Mouse (Mus musculus) embryonic facial prominence, embryonic 13.5 days (tissue): ENCODE data around the gene Kcnk18. TPM values are rescaled to one million over a fixed set of nuclear protein-coding genes. Genes with fewer than 3 reads are reported as not detected.

Experiments used
- ATAC-seq: fragments of 200-750 bp; cut with Nextera tagmentation; 2 replicates; pipeline ENCODE4 v1.8.0; 2017; ENCODE audit warnings: low read depth; ENCODE audit not compliant: insufficient number of reproducible peaks, insufficient read depth, low FRiP score, low TSS enrichment
- H3K27ac ChIP-seq: fragments of 300-500 bp; sonication (generic); 2 replicates; pipeline ENCODE4 v1.5.1; 2015; ENCODE audit warnings: moderate library complexity, mild to moderate bottlenecking, inconsistent platforms
- H3K27me3 ChIP-seq: fragments of 300-500 bp; sonication (generic); 2 replicates; pipeline ENCODE4 v1.6.1; 2015; ENCODE audit warnings: mild to moderate bottlenecking, inconsistent platforms
- H3K36me3 ChIP-seq: fragments of 300-500 bp; sonication (generic); 2 replicates; pipeline ENCODE4 v1.6.1; 2015; ENCODE audit warnings: mild to moderate bottlenecking, inconsistent platforms
- H3K4me1 ChIP-seq: fragments of 300-500 bp; sonication (generic); 2 replicates; pipeline ENCODE4 v1.6.1; 2015; ENCODE audit warnings: inconsistent platforms
- H3K4me2 ChIP-seq: fragments of 300-500 bp; sonication (generic); 2 replicates; pipeline ENCODE4 v1.6.1; 2015; ENCODE audit warnings: moderate library complexity, mild to moderate bottlenecking, inconsistent platforms
- H3K4me3 ChIP-seq: fragments of 300-500 bp; sonication (generic); 2 replicates; pipeline ENCODE4 v1.5.1; 2015; ENCODE audit warnings: mild to moderate bottlenecking, inconsistent platforms
- H3K9ac ChIP-seq: fragments of 300-500 bp; sonication (generic); 2 replicates; pipeline ENCODE4 v1.6.1; 2015; ENCODE audit warnings: mild to moderate bottlenecking, inconsistent platforms
- H3K9me3 ChIP-seq: fragments of 300-500 bp; sonication (generic); 2 replicates; pipeline ENCODE4 v1.6.1; 2016; ENCODE audit warnings: inconsistent platforms
- WGBS: fragments of 180-500 bp; shearing (Covaris S2); methylation state at CpG from one replicate; pipeline ENCODE4 v1.1.7; 2015; ENCODE audit warnings: mixed read lengths; 5-methylcytosine and 5-hydroxymethylcytosine counted together
- polyA plus RNA-seq: library from polyadenylated mRNA; unstranded; fragments of >200 nt; fragmentation: Nextera tagmentation; extraction: Ambion mirVana; gene quantifications from 2 replicates; pipeline ENCODE4 v1.2.1, GENCODE M21; 2015

The Kcnk18 gene
- polyA plus RNA-seq, 1 experiment from 2014 or later: not detected

GRCm38 (mm10) chr19:59260718-59261442 is 41.9 kb downstream of the Kcnk18 start, which contains the start of gene Slc18a2:
Gene Slc18a2, plus strand, starts transcription at chr19:59260896.
- H3K27ac ChIP-seq: no peak within 1 kb of the TSS
- ATAC-seq: peak; percentile 72; the same call in 1 of the 2 replicates
- peak within 1 kb of the TSS; percentile 59 for H3K9ac ChIP-seq
- H3K9me3 ChIP-seq: peaks cover 5% of the 10 kb centered on the region; the same call in 1 of the 2 replicates
- peak within 1 kb of the TSS; percentile 89 for H3K4me2 ChIP-seq
- peaks cover 14% of the 10 kb centered on the region for H3K4me1 ChIP-seq
- H3K27me3 ChIP-seq: peaks cover 41% of the 10 kb centered on the region
- H3K4me3 ChIP-seq: peak within 1 kb of the TSS; percentile 49
- H3K36me3 ChIP-seq: no peaks in the 10 kb centered on the region
- under 1% methylated on average over 55 of the region's 55 CpGs for WGBS

DNA sequence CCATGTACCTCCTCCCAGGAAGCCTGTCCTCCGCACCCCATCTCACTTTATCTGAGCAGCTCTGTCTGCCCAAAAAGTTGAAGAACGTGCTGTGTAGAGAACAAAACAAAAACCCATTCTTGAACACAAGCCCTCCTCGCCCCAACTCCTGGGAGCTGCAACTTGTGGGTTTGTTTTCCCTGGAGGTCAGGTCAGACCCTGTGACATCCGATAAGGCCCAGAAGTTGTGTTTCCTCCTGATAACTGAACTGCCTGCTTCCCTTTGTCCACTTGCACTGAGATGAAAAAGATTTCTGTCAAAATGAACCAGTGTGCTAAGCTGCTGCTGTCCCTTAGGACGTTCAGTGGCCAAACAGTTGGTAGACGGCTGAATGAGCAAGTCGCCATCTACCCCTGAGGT is 42.6 kb downstream of the Kcnk18 start:
- Histone ChIP-seq H3K27me3 (peaks cover 41% of the 10 kb centered on the region), H3K36me3 (no peaks in the 10 kb centered on the region), H3K9me3 (peaks cover 5% of the 10 kb centered on the region; the same call in 1 of the 2 replicates), H3K9ac (no peak overlapping the region), H3K4me2 (peak overlapping the region; percentile 89), H3K4me3 (peak overlapping the region; percentile 49), H3K27ac (no peak overlapping the region), H3K4me1 (peaks cover 14% of the 10 kb centered on the region)
- WGBS: 31% methylated on average over 7 of the region's 7 CpGs
- no peak for ATAC-seq

DNA sequence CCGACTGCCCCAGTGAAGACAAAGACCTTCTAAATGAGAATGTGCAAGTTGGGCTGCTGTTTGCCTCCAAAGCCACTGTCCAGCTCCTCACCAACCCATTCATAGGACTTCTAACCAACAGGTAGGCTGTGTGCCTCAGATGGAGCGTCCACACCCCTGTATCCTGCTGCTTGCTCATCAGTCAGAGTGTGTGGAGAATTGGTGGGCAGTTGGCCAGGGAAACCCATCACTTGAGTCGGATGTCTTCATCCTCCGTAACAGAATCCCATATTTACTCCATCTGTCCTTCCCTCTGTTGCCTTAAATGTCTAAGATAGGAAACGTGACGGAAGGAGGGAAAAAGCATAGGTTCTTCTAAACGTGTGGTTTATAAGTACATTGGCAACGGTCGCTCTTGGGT is 44.2 kb downstream of the Kcnk18 start:
- 83% methylated on average over 9 of the region's 9 CpGs for WGBS
- no peak overlapping the region for H3K27ac ChIP-seq
- peaks cover 23% of the 10 kb centered on the region for H3K4me1 ChIP-seq
- H3K9ac ChIP-seq: no peak overlapping the region
- no peak overlapping the region for H3K4me2 ChIP-seq
- no peak overlapping the region for H3K4me3 ChIP-seq
- H3K9me3 ChIP-seq: no peaks in the 10 kb centered on the region
- peaks cover 41% of the 10 kb centered on the region for H3K27me3 ChIP-seq
- no peak for ATAC-seq
- no peaks in the 10 kb centered on the region for H3K36me3 ChIP-seq

- no peak overlapping the region for H3K4me2 ChIP-seq
- H3K36me3 ChIP-seq: no peaks in the 10 kb centered on the region
- no peak for ATAC-seq
- peaks cover 26% of the 10 kb centered on the region for H3K4me1 ChIP-seq
- no peak overlapping the region for H3K27ac ChIP-seq
- peaks cover 34% of the 10 kb centered on the region for H3K27me3 ChIP-seq
- no peak overlapping the region for H3K4me3 ChIP-seq
- H3K9me3 ChIP-seq: no peaks in the 10 kb centered on the region
- no peak overlapping the region for H3K9ac ChIP-seq
- WGBS: 62% methylated on average over 9 of the region's 9 CpGs
Observed at GRCm38 (mm10) chr19:59264838-59265532, 46.0 kb downstream of the Kcnk18 start.

DNA sequence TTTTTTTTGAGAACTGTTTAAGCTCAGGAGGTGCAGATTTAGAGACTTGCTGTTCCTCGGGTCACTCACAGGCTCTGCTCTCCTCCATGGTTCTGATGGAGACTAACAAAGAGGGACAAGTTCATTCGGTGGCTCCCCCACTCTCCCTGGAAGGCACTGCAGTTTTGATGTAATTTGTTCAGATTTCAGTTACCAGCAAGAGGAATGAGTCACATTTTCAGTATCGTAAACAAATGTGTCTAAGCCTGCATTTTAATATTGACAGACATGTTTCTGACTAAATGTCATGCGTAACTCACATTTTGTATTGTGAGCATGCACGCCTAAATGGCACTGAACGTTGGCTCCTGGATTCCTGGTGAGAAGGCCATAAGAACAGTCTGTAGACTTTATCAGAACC is 46.9 kb downstream of the Kcnk18 start:
- Histone ChIP-seq H3K27me3 (peaks cover 25% of the 10 kb centered on the region), H3K4me3 (no peak overlapping the region), H3K27ac (no peak overlapping the region), H3K4me1 (peaks cover 18% of the 10 kb centered on the region), H3K4me2 (no peak overlapping the region), H3K9ac (no peak overlapping the region), H3K36me3 (no peaks in the 10 kb centered on the region), H3K9me3 (no peaks in the 10 kb centered on the region)
- ATAC-seq: no peak
- 62% methylated on average over 6 of the region's 6 CpGs for whole genome bisulfite sequencing

GRCm38 (mm10) chr19:59267417-59267963 is 48.5 kb downstream of the Kcnk18 start:
- Histone ChIP-seq H3K4me3 (no peak overlapping the region), H3K9ac (peak overlapping the region; percentile 17; the same call in 1 of the 2 replicates), H3K27ac (peak overlapping the region; percentile 44; the same call in 1 of the 2 replicates), H3K9me3 (no peaks in the 10 kb centered on the region), H3K4me1 (peaks cover 12% of the 10 kb centered on the region), H3K36me3 (no peaks in the 10 kb centered on the region), H3K4me2 (no peak overlapping the region), H3K27me3 (peaks cover 9% of the 10 kb centered on the region)
- 10% methylated on average over 5 of the region's 5 CpGs for WGBS
- no peak for ATAC-seq

DNA sequence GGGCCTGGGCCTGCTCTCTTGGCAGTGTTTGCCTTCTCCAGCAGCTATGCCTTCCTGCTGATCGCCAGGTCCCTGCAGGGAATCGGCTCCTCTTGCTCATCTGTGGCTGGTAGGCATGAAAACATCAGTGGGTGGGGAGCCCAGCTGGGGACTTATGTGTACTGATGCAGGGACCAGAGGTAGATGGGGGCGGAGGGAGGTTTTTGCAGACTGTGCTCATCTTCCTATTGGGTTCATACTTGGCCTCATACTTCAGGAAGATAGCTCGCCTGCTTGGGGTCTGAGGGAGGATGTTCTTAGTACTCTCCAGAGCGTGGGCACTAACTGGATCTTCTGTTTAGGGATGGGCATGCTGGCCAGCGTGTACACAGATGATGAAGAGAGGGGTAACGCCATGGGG is 54.2 kb downstream of the Kcnk18 start:
- Histone ChIP-seq H3K4me2 (no peak overlapping the region), H3K9me3 (no peaks in the 10 kb centered on the region), H3K36me3 (no peaks in the 10 kb centered on the region), H3K27me3 (no peaks in the 10 kb centered on the region), H3K4me3 (no peak overlapping the region), H3K27ac (no peak overlapping the region), H3K4me1 (0 out of 2 replicates have a peak, but pooled peaks cover 3% of the 10 kb centered on the region), H3K9ac (no peak overlapping the region)
- no peak for ATAC-seq
- 85% methylated on average over 7 of the region's 7 CpGs for WGBS

DNA sequence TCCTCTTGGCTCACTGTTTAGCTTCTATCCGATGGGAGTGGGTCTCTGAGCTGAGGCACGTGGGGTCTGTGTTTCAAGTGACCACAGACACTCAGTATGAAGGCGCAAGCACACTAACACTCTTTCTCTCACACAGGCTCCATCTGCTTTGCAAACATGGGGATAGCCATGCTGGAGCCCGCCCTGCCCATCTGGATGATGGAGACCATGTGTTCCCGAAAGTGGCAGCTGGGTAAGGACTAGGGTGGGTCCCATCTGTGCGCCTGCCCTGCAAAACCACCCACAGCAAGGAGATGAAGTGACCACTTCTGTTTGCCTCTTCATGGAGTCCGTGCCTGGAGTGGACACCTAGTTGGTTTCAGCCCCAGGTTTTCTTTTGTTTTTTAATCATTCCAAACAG is 57.3 kb downstream of the Kcnk18 start:
- no peak overlapping the region for H3K4me3 ChIP-seq
- 76% methylated on average over 7 of the region's 7 CpGs for WGBS
- no peaks in the 10 kb centered on the region for H3K4me1 ChIP-seq
- no peak overlapping the region for H3K27ac ChIP-seq
- H3K27me3 ChIP-seq: no peaks in the 10 kb centered on the region
- no peak for ATAC-seq
- no peaks in the 10 kb centered on the region for H3K9me3 ChIP-seq
- H3K4me2 ChIP-seq: no peak overlapping the region
- H3K36me3 ChIP-seq: no peaks in the 10 kb centered on the region
- no peak overlapping the region for H3K9ac ChIP-seq

DNA sequence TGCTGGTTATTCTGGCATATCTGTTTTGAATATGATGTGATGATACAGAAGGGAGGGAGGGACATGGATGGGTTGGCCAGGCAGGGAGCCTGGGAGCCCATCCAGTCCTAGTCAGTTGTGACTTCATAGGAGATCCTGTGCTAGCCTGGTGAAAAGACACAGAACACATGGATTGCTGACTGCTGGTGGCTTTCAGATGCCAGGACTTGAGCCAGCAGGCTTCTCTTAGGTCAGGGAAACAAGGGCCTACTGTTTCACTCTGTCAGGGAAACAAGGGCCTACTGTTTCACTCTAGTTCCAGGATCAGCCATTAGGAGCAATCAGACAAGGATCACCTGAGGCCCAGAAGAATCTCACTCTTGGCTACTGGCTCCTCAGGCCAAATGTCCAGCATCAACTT is 61.8 kb downstream of the Kcnk18 start:
- no peak overlapping the region for H3K4me2 ChIP-seq
- no peaks in the 10 kb centered on the region for H3K9me3 ChIP-seq
- H3K9ac ChIP-seq: no peak overlapping the region
- H3K4me3 ChIP-seq: no peak overlapping the region
- no peaks in the 10 kb centered on the region for H3K36me3 ChIP-seq
- H3K4me1 ChIP-seq: no peaks in the 10 kb centered on the region
- no peak overlapping the region for H3K27ac ChIP-seq
- no peak for ATAC-seq
- H3K27me3 ChIP-seq: no peaks in the 10 kb centered on the region

DNA sequence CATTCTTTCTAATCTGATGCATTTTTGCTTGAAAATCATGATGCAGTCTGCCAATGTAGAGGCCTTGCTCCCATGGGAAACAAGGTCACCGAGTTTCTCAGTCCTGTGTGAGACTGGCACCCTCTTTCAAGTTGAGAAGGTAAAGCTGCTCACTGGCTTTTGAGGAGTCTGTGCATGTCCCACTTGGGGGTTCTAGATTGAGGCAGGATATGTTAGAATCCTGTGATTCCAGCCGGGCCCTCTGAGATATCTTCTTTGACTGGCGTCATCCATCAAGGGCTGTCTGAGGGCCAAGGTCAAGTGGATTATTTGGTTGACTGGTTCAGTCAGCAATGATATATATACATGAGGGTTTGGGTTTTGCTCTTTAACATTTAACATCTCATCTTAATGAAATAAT is 63.0 kb downstream of the Kcnk18 start:
- no peaks in the 10 kb centered on the region for H3K27me3 ChIP-seq
- 93% methylated on average over 3 of the region's 3 CpGs for WGBS
- no peak overlapping the region for H3K27ac ChIP-seq
- no peaks in the 10 kb centered on the region for H3K9me3 ChIP-seq
- H3K36me3 ChIP-seq: no peaks in the 10 kb centered on the region
- no peak overlapping the region for H3K9ac ChIP-seq
- no peak overlapping the region for H3K4me2 ChIP-seq
- no peak overlapping the region for H3K4me3 ChIP-seq
- no peaks in the 10 kb centered on the region for H3K4me1 ChIP-seq
- ATAC-seq: no peak
